Mouse (Mus musculus) erythroblast, embryonic 14.5 days (primary cell): Measurements from ENCODE around the gene H3f3a.

ENCODE experiments used
- GATA1 ChIP-seq: IDR thresholded peaks from 2 replicates; pipeline ENCODE4 v1.6.1; 2012; ENCODE audit warnings: low read length, inconsistent platforms, mixed read lengths
- TAL1 ChIP-seq: IDR thresholded peaks from 3 replicates; pipeline ENCODE4 v1.6.1; 2012; ENCODE audit warnings: low read length, inconsistent platforms, mixed read lengths

- TF ChIP-seq TAL1 (no peak), GATA1 (no peak)
Observed at GRCm38 (mm10) chr1:180766557-180766956, 47.2 kb downstream of the H3f3a start.
